ENCODE assay signal across 9 mouse cellular contexts in the genomic region with DNA sequence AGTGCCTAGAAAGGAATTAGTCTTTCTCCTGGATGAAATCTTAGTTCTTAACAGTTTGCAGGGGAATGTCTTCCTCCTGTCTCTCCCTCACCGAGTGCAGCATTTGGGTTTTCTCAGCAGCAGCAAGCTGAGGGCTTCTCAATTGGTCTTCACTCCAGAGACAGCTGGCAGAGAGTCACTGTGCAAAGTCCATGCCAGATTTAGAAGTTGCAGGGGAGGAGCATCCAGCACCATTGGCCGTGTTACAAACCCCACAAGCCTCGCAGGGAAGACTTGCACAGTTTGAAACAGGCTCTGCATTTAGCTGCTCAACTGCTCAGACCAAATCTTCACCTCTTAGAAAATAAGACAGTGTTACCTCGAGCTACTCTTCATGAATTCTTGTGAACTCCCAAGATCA.
DNase-seq lines count a peak whose midpoint lies in the region; ATAC-seq and TF ChIP-seq lines count a peak whose summit lies in the region.
"Had no signal": no experiment of that assay in that cellular context is flagged by ENCODE, and none has a peak within 500 bp of the region (broad histone marks: within the 10 kb centered on the region; RNA-seq: fewer than 3 reads in every experiment).

No protein-coding gene starts in this region.

- no peak for TF ChIP-seq CTCF in brain, embryonic 14.5 days (IDR thresholded peaks at IDR 0.05; ENCODE audit: borderline replicate concordance, extremely low read depth, insufficient read depth, insufficient read length)
- no peak for TF ChIP-seq CTCF in thymus, adult 2 months (IDR thresholded peaks at IDR 0.05; ENCODE audit: borderline replicate concordance, control insufficient read depth, extremely low read depth, insufficient read depth, low read length, poor library complexity)

- H3K27ac ChIP-seq in forebrain, embryonic 13.5 days = no peak overlapping the region
- no peak overlapping the region for H3K27ac ChIP-seq in forebrain, embryonic 12.5 days
- H3K27ac ChIP-seq in liver, embryonic 16.5 days (ENCODE audit: low read length) = no peak overlapping the region
- H3K27ac ChIP-seq in stomach, embryonic 16.5 days (ENCODE audit: low read length) = no peak overlapping the region
- H3K27ac ChIP-seq in thymus, adult 2 months (ENCODE audit: control insufficient read depth, insufficient read depth, low read length) = no peak overlapping the region
- H3K27ac ChIP-seq: limb, embryonic 12.5 days had no signal

- H3K27me3 ChIP-seq in forebrain, embryonic 13.5 days = no peaks in the 10 kb centered on the region
- no peaks in the 10 kb centered on the region for H3K27me3 ChIP-seq in forebrain, embryonic 12.5 days
- no peaks in the 10 kb centered on the region for H3K27me3 ChIP-seq in liver, embryonic 16.5 days (ENCODE audit: control insufficient read depth, insufficient read depth, low read depth, low read length)
- H3K27me3 ChIP-seq in stomach, embryonic 16.5 days (ENCODE audit: control insufficient read depth, insufficient read depth, low read length) = no peaks in the 10 kb centered on the region
- no peaks in the 10 kb centered on the region for H3K27me3 ChIP-seq in thymus, adult 2 months (ENCODE audit: control insufficient read depth, insufficient read depth, low read length)
- H3K27me3 ChIP-seq: limb, embryonic 12.5 days had no signal

- peak; percentile 88 for DNase-seq in brain, embryonic 14.5 days (ENCODE audit: low read depth)
- DNase-seq in frontal cortex, postnatal 36 days (ENCODE audit: low spot score in 2 of 2) = peak; percentile 85 to 93
- peak; percentile 72 for DNase-seq in kidney, postnatal 14 days
- no peak for DNase-seq in thymus, adult 2 months

- peaks cover 18% of the 10 kb centered on the region for H3K4me1 ChIP-seq in forebrain, embryonic 13.5 days
- peaks cover 15% of the 10 kb centered on the region for H3K4me1 ChIP-seq in forebrain, embryonic 12.5 days
- H3K4me1 ChIP-seq in liver, embryonic 16.5 days (ENCODE audit: control insufficient read depth, low read depth, low read length) = no peaks in the 10 kb centered on the region
- no peaks in the 10 kb centered on the region for H3K4me1 ChIP-seq in stomach, embryonic 16.5 days (ENCODE audit: control insufficient read depth, insufficient read depth, low read length)
- no peaks in the 10 kb centered on the region for H3K4me1 ChIP-seq in thymus, adult 2 months (replicated peaks; ENCODE audit: control insufficient read depth, insufficient read depth, low read length)
- H3K4me1 ChIP-seq: limb, embryonic 12.5 days had no signal

- ATAC-seq in forebrain, embryonic 13.5 days = peak; percentile 60
- no peak for ATAC-seq in forebrain, embryonic 12.5 days (ENCODE audit: low FRiP score)
- peak; percentile 59; the same call in 1 of the 2 replicates for ATAC-seq in liver, embryonic 16.5 days (ENCODE audit: low read depth)
- ATAC-seq in stomach, embryonic 16.5 days (ENCODE audit: insufficient read depth, low FRiP score) = peak; percentile 85

- H3K9me3 ChIP-seq in forebrain, embryonic 13.5 days (replicated peaks) = no peaks in the 10 kb centered on the region
- no peaks in the 10 kb centered on the region for H3K9me3 ChIP-seq in forebrain, embryonic 12.5 days
- no peaks in the 10 kb centered on the region for H3K9me3 ChIP-seq in liver, embryonic 16.5 days (replicated peaks; ENCODE audit: control insufficient read depth, low read length)
- H3K9me3 ChIP-seq in stomach, embryonic 16.5 days (replicated peaks; ENCODE audit: control insufficient read depth, low read length) = no peaks in the 10 kb centered on the region
- H3K9me3 ChIP-seq: limb, embryonic 12.5 days had no signal

- no peak for TF ChIP-seq POLR2A in brain, embryonic 14.5 days (IDR thresholded peaks at IDR 0.05; ENCODE audit: borderline replicate concordance, extremely low read depth, insufficient read depth, insufficient read length, poor library complexity, severe bottlenecking)
- TF ChIP-seq POLR2A in thymus, adult 2 months (IDR thresholded peaks at IDR 0.05; ENCODE audit: control insufficient read depth, extremely low read depth, insufficient read depth, low read length, poor library complexity) = no peak

- no peak overlapping the region for H3K9ac ChIP-seq in forebrain, embryonic 13.5 days
- no peak overlapping the region for H3K9ac ChIP-seq in forebrain, embryonic 12.5 days
- no peak overlapping the region for H3K9ac ChIP-seq in liver, embryonic 16.5 days (ENCODE audit: low read depth, low read length)
- no peak overlapping the region for H3K9ac ChIP-seq in stomach, embryonic 16.5 days (ENCODE audit: low read length)
- H3K9ac ChIP-seq: limb, embryonic 12.5 days had no signal

- 61% methylated on average over 4 of the region's 4 CpGs for WGBS in forebrain, embryonic 13.5 days
- 77% methylated on average over 4 of the region's 4 CpGs for WGBS in forebrain, embryonic 12.5 days
- WGBS in liver, embryonic 16.5 days (ENCODE audit: insufficient replicate concordance) = 24% methylated on average over 4 of the region's 4 CpGs
- 35% methylated on average over 4 of the region's 4 CpGs for WGBS in stomach, embryonic 16.5 days
- WGBS in thymus, adult 2 months = 67% methylated on average over 4 of the region's 4 CpGs

- no peak overlapping the region for H3K4me2 ChIP-seq in forebrain, embryonic 13.5 days
- no peak overlapping the region for H3K4me2 ChIP-seq in forebrain, embryonic 12.5 days
- no peak overlapping the region for H3K4me2 ChIP-seq in liver, embryonic 16.5 days (ENCODE audit: low read depth, low read length)
- no peak overlapping the region for H3K4me2 ChIP-seq in stomach, embryonic 16.5 days (ENCODE audit: low read depth, low read length)
- H3K4me2 ChIP-seq: limb, embryonic 12.5 days had no signal

- H3K4me3 ChIP-seq in forebrain, embryonic 13.5 days = no peak overlapping the region
- H3K4me3 ChIP-seq in forebrain, embryonic 12.5 days (replicated peaks) = no peak overlapping the region
- no peak overlapping the region for H3K4me3 ChIP-seq in liver, embryonic 16.5 days (ENCODE audit: low read depth, low read length)
- H3K4me3 ChIP-seq in stomach, embryonic 16.5 days (replicated peaks; ENCODE audit: low read length) = no peak overlapping the region
- no peak overlapping the region for H3K4me3 ChIP-seq in thymus, adult 2 months (ENCODE audit: control insufficient read depth, insufficient read depth, low read length)
- H3K4me3 ChIP-seq: limb, embryonic 12.5 days had no signal

- no peaks in the 10 kb centered on the region for H3K36me3 ChIP-seq in forebrain, embryonic 13.5 days (ENCODE audit: poor library complexity, severe bottlenecking)
- H3K36me3 ChIP-seq in forebrain, embryonic 12.5 days (replicated peaks) = no peaks in the 10 kb centered on the region
- H3K36me3 ChIP-seq in liver, embryonic 16.5 days (ENCODE audit: control insufficient read depth, insufficient read depth) = no peaks in the 10 kb centered on the region
- H3K36me3 ChIP-seq in stomach, embryonic 16.5 days (ENCODE audit: control insufficient read depth, insufficient read depth, low read length) = no peaks in the 10 kb centered on the region
- no peaks in the 10 kb centered on the region for H3K36me3 ChIP-seq in thymus, adult 2 months (ENCODE audit: control insufficient read depth, insufficient read depth, low read length)
- H3K36me3 ChIP-seq: limb, embryonic 12.5 days had no signal
